Mouse (Mus musculus) bone marrow macrophage, adult 2 months (primary cell): ENCODE data around the gene Chst11. TPM values are rescaled to one million over a fixed set of nuclear protein-coding genes. Genes with fewer than 3 reads are reported as not detected.

Experiments used
- H3K27ac ChIP-seq: 2 replicates; pipeline ENCODE4 v1.5.1; 2012; ENCODE audit warnings: low read depth, low read length; ENCODE audit not compliant: insufficient read depth
- H3K4me1 ChIP-seq: 2 replicates; pipeline ENCODE4 v1.6.1; 2012; ENCODE audit warnings: low read length; ENCODE audit not compliant: control insufficient read depth, insufficient read depth
- H3K4me3 ChIP-seq: 2 replicates; pipeline ENCODE4 v1.5.1; 2012; ENCODE audit warnings: mild to moderate bottlenecking, low read length, moderate library complexity; ENCODE audit not compliant: insufficient read depth
- CTCF ChIP-seq: IDR thresholded peaks from 2 replicates; pipeline ENCODE4 v1.5.1; 2012; ENCODE audit warnings: low read depth, mild to moderate bottlenecking, low read length, moderate library complexity
- POLR2A ChIP-seq: IDR thresholded peaks from 2 replicates; pipeline ENCODE4 v1.6.1; 2012; ENCODE audit warnings: mild to moderate bottlenecking, low read depth, low read length, borderline replicate concordance
- polyA plus RNA-seq: library from polyadenylated mRNA; stranded (reverse); fragments of >200 nt; gene quantifications from 2 replicates; pipeline ENCODE4 v1.2.4, GENCODE M21; 2012; ENCODE audit not compliant: missing spikeins, insufficient read depth, insufficient read length

Chst11 gene
- polyA plus RNA-seq, 1 experiment = 0.88 TPM

DNA sequence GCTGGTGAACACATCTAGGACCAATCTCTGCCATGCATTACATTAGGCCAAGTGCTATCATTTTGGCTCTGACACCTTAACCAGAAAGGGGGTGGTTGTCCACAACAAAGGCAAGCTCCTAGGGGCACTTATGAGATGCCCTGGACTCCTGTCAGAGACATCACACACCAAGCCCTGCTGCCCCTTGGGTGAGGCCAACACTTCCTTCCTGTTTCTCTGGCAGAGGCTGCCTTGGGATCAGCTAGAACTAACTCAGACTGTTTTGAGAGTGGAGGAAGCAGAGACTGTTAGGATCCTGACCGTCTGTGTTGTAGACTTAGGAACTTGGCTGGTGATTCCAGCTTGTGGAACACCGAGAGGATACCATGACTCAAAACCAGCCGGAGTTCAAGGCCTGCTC is 248.7 kb downstream of the Chst11 start:
- Histone ChIP-seq H3K4me3 (no peak overlapping the region), H3K27ac (peak overlapping the region; percentile 34), H3K4me1 (peaks cover 17% of the 10 kb centered on the region)
- no peak for TF ChIP-seq POLR2A

DNA sequence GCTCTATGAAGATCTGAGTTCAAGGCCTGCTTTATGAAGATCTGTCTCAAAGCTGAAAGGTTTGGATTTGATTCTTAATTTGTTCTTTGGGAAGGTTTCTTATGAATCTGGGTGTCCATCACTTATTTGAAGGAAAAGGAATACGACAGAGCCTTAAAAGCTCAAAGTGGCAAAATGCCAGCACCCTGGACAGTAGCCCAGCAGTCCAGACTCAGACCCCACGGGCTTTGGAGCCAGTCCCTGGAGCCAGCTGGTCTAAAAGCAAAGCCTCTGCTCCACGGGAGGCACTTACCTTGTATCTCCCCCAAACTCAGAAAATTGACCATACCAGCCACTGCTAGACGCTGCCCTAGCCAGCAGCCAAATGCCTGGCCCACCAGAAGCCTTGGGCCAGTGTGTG is 249.1 kb downstream of the Chst11 start:
- Histone ChIP-seq H3K4me1 (peaks cover 20% of the 10 kb centered on the region), H3K27ac (peak overlapping the region; percentile 34), H3K4me3 (no peak overlapping the region)
- TF ChIP-seq CTCF = no peak
- no peak for TF ChIP-seq POLR2A

DNA sequence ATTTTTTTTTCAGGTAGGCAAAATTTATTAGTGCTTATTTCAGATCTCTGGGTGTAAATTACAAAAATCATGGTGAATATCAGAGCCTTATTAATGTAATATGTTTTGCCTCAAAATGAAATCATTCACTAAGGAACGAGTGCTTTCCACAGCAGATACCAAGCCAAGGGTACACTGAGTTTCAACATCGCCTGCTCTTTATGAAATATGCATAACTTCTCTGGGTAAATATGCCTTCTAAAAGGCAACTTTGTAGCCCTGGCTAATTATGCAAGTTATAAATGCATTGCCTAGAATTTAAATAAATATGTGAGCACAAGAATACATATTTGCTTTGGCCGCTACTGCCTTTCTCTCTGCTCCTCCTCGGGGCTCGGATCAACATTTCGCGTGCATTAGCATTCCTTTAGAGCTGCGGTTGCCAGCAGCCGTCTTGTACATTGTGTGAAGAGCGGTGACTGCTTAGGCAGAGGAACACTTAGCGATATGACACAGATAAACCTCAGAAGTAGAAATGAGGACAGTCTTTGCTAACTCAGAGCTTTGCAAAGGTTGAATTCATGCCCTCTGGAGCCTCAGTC is 256.9 kb downstream of the Chst11 start:
- no peak overlapping the region for H3K4me3 ChIP-seq
- H3K4me1 ChIP-seq = peaks cover 4% of the 10 kb centered on the region
- no peak for TF ChIP-seq CTCF
- H3K27ac ChIP-seq = no peak overlapping the region

DNA sequence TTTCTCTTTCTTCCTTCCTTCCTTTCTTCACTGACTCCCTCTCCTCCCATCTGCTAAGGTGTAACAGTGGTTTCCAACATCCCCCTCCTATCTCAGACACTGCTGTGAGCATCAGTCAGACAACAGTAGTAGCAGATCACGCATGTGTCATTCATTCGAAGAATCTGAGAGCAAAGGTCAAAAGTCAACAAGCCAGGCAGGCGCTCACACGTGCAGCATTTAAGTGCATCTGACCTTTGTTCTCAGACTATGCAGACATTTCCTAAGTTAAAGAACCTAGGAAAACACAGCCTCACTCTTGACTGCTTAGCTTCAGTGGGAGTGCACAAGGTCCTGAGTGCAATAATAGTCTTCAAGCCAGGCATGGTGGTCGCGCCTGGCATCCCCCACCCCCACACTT is 258.8 kb downstream of the Chst11 start:
- H3K27ac ChIP-seq = no peak overlapping the region
- TF ChIP-seq CTCF (no peak), POLR2A (no peak)
- H3K4me3 ChIP-seq = no peak overlapping the region
- H3K4me1 ChIP-seq = peaks cover 4% of the 10 kb centered on the region

Other genes with a start within 250 kb of the Chst11 start
- 17.1 and 19.1 TPM in 2 replicates for gene Nfyb, start 221.4 kb upstream of the Chst11 start, polyA plus RNA-seq
- 82.9 and 88.9 TPM in 2 replicates for gene Txnrd1, start 151.5 kb upstream of the Chst11 start, polyA plus RNA-seq
- 3.5 and 4.3 TPM in 2 replicates for gene Eid3, start 118.9 kb upstream of the Chst11 start, polyA plus RNA-seq